Mouse (Mus musculus) olfactory bulb, adult 2 months (tissue): ENCODE results near the gene Gnb4.

Experiments used
- CTCF ChIP-seq: fragments of 200-500 bp; IDR thresholded peaks from 2 replicates; pipeline ENCODE4 v1.5.1; 2012; ENCODE audit warnings: low read depth, mild to moderate bottlenecking, low read length, moderate library complexity; ENCODE audit not compliant: insufficient read depth
- POLR2A ChIP-seq: fragments of 200-500 bp; IDR thresholded peaks from 2 replicates; pipeline ENCODE4 v1.6.1; 2012; ENCODE audit warnings: mild to moderate bottlenecking, low read depth, low read length, moderate library complexity; ENCODE audit not compliant: insufficient read depth

GRCm38 (mm10) chr3:32632760-32633264 is 16.4 kb upstream of the Gnb4 start:
- TF ChIP-seq CTCF (no peak), POLR2A (no peak)
